Mouse (Mus musculus) forebrain, embryonic 15.5 days (tissue): ENCODE results near the gene Cdkn1b. TPM values are rescaled to one million over a fixed set of nuclear protein-coding genes. Genes with fewer than 3 reads are reported as not detected.

Experiments used
- ATAC-seq: fragments of 200-750 bp; cut with Nextera tagmentation; replicated peaks from 2 replicates; pipeline ENCODE4 v1.8.0; 2017; ENCODE audit warnings: mild to moderate bottlenecking, moderate TSS enrichment, moderate library complexity
- H3K27ac ChIP-seq: fragments of 300-500 bp; sonication (generic); replicated peaks from 2 replicates; pipeline ENCODE4 v1.5.1; 2015; ENCODE audit warnings: mild to moderate bottlenecking, inconsistent platforms
- H3K27me3 ChIP-seq: fragments of 300-500 bp; sonication (generic); 2 replicates; pipeline ENCODE4 v1.6.1; 2015; ENCODE audit warnings: inconsistent platforms
- H3K36me3 ChIP-seq: fragments of 300-500 bp; sonication (generic); 2 replicates; pipeline ENCODE4 v1.6.1; 2015; ENCODE audit warnings: mild to moderate bottlenecking, inconsistent platforms
- H3K4me1 ChIP-seq: fragments of 300-500 bp; sonication (generic); 2 replicates; pipeline ENCODE4 v1.6.1; 2015; ENCODE audit warnings: inconsistent platforms
- H3K4me2 ChIP-seq: fragments of 300-500 bp; sonication (generic); replicated peaks from 2 replicates; pipeline ENCODE4 v1.6.1; 2015; ENCODE audit warnings: mild to moderate bottlenecking, inconsistent platforms
- H3K4me3 ChIP-seq: fragments of 300-500 bp; sonication (generic); 2 replicates; pipeline ENCODE4 v1.5.1; 2015; ENCODE audit warnings: mild to moderate bottlenecking, inconsistent platforms
- H3K9ac ChIP-seq: fragments of 300-500 bp; sonication (generic); replicated peaks from 2 replicates; pipeline ENCODE4 v1.6.1; 2015; ENCODE audit warnings: mild to moderate bottlenecking, inconsistent platforms
- H3K9me3 ChIP-seq: fragments of 300-500 bp; sonication (generic); 2 replicates; pipeline ENCODE4 v1.6.1; 2016; ENCODE audit warnings: inconsistent platforms
- WGBS: fragments of 180-500 bp; shearing (Covaris S2); methylation state at CpG from one replicate; pipeline ENCODE4 v1.1.7; 2015; ENCODE audit warnings: mixed read lengths; 5-methylcytosine and 5-hydroxymethylcytosine counted together
- polyA plus RNA-seq: library from polyadenylated mRNA; unstranded; fragments of >200 nt; fragmentation: Nextera tagmentation; extraction: Ambion mirVana; gene quantifications from 2 replicates; pipeline ENCODE4 v1.2.1, GENCODE M21; 2015

Gene Cdkn1b
- polyA plus RNA-seq, 1 experiment from 2014 or later: 52.4 TPM

- H3K4me2 ChIP-seq: no peak overlapping the region
- H3K9me3 ChIP-seq: no peaks in the 10 kb centered on the region
- no peaks in the 10 kb centered on the region for H3K27me3 ChIP-seq
- no peak overlapping the region for H3K9ac ChIP-seq
- WGBS: 82% methylated on average over 1 of the region's 1 CpGs
- no peaks in the 10 kb centered on the region for H3K36me3 ChIP-seq
- no peak overlapping the region for H3K4me3 ChIP-seq
- no peak overlapping the region for H3K27ac ChIP-seq
- ATAC-seq: no peak
- H3K4me1 ChIP-seq: no peaks in the 10 kb centered on the region
These were observed 14.4 kb upstream of the Cdkn1b start for GRCm38 (mm10) chr6:134905811-134906210.

- H3K9ac ChIP-seq: no peak overlapping the region
These were observed 5.7 kb upstream of the Cdkn1b start for GRCm38 (mm10) chr6:134914523-134914922.

DNA sequence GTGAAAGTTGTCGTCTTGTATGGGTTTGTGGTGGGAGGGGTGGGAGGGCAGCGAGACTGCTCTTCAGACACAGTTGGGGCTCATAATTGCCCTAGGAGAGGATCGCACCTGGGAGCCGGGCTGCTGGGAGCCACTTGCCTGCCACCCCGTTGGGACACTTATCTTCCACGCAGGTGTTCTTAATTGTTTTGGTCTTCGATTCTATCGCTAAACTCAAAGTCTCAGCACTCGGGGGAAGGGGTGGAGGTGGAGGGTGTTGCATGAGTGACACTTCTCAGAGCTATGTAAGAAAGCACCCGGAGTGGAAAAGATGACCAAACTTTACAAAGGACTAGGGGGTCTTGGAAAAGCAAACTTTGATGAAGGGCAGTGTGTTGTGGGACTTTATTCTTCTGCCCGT lies 3.6 kb upstream of the Cdkn1b start:
- peak overlapping the region; percentile 54 for H3K4me2 ChIP-seq
- H3K4me1 ChIP-seq: peaks cover 21% of the 10 kb centered on the region
- H3K9ac ChIP-seq: peak overlapping the region; percentile 26; the same call in 1 of the 2 replicates
- no peak for ATAC-seq
- H3K27me3 ChIP-seq: no peaks in the 10 kb centered on the region
- no peaks in the 10 kb centered on the region for H3K9me3 ChIP-seq
- WGBS: under 1% methylated on average over 11 of the region's 11 CpGs
- peak overlapping the region; percentile 17; the same call in 1 of the 2 replicates for H3K27ac ChIP-seq
- H3K4me3 ChIP-seq: peak overlapping the region; percentile 39
- no peaks in the 10 kb centered on the region for H3K36me3 ChIP-seq

More at GRCm38 (mm10) chr6:134914523-134914922, 5.7 kb upstream of the Cdkn1b start:
- no peaks in the 10 kb centered on the region for H3K36me3 ChIP-seq
- ATAC-seq: no peak
- no peak overlapping the region for H3K4me3 ChIP-seq
- no peak overlapping the region for H3K27ac ChIP-seq
- no peaks in the 10 kb centered on the region for H3K27me3 ChIP-seq
- no peak overlapping the region for H3K4me2 ChIP-seq
- peaks cover 19% of the 10 kb centered on the region for H3K4me1 ChIP-seq
- WGBS: 92% methylated on average over 5 of the region's 5 CpGs
- no peaks in the 10 kb centered on the region for H3K9me3 ChIP-seq

- Histone ChIP-seq H3K4me3 (peak overlapping the region; percentile 39), H3K36me3 (no peaks in the 10 kb centered on the region), H3K9ac (0 out of 2 replicates have a peak overlapping the region, but pooled peaks have one; percentile 26), H3K27me3 (no peaks in the 10 kb centered on the region), H3K4me2 (peak overlapping the region; percentile 54), H3K4me1 (peaks cover 23% of the 10 kb centered on the region), H3K9me3 (no peaks in the 10 kb centered on the region), H3K27ac (peak overlapping the region; percentile 17; the same call in 1 of the 2 replicates)
- 2% methylated on average over 11 of the region's 11 CpGs for WGBS
- ATAC-seq: no peak
These were observed 3.1 kb upstream of the Cdkn1b start for GRCm38 (mm10) chr6:134917087-134917486.

DNA sequence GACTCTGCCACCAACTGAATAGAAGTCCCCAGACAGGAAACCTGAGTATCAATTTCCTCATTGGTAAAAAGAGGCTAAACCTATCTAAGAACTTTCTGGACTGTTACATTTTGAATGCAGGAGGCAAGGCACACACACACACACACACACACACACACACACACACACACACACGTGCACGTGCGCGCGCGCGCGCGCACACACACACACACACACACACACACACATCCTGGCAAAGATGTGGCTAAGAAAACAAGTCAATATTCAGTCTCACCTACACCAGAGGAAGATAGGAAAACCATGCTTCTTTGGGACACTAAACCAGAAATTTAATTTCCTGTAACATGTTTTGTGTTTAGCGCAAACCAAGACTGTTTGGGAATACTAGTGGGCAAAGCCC lies 1.4 kb upstream of the Cdkn1b start:
- Histone ChIP-seq H3K9me3 (no peaks in the 10 kb centered on the region), H3K9ac (no peak overlapping the region), H3K27me3 (no peaks in the 10 kb centered on the region), H3K27ac (no peak overlapping the region), H3K36me3 (no peaks in the 10 kb centered on the region), H3K4me1 (peaks cover 39% of the 10 kb centered on the region), H3K4me2 (no peak overlapping the region), H3K4me3 (no peak overlapping the region)
- 88% methylated on average over 10 of the region's 10 CpGs for WGBS
- no peak for ATAC-seq

- H3K4me2 ChIP-seq: peak overlapping the region; percentile 83
- ATAC-seq: peak; percentile 78
- WGBS: 2% methylated on average over 37 of the region's 37 CpGs
These were observed 551 bp upstream of the Cdkn1b start for GRCm38 (mm10) chr6:134919511-134920189.

GRCm38 (mm10) chr6:134921014-134921694 lies 953 bp downstream of the Cdkn1b start:
- Histone ChIP-seq H3K9me3 (no peaks in the 10 kb centered on the region), H3K27ac (peak overlapping the region; percentile 100), H3K36me3 (no peaks in the 10 kb centered on the region), H3K27me3 (no peaks in the 10 kb centered on the region), H3K4me1 (peaks cover 49% of the 10 kb centered on the region), H3K4me2 (peak overlapping the region; percentile 83), H3K4me3 (peak overlapping the region; percentile 90), H3K9ac (peak overlapping the region; percentile 86)
- no peak for ATAC-seq
- under 1% methylated on average over 32 of the region's 32 CpGs for WGBS

More at GRCm38 (mm10) chr6:134919511-134920189, 551 bp upstream of the Cdkn1b start:
- Histone ChIP-seq H3K36me3 (no peaks in the 10 kb centered on the region), H3K9me3 (no peaks in the 10 kb centered on the region), H3K27ac (peak overlapping the region; percentile 100), H3K4me1 (peaks cover 43% of the 10 kb centered on the region), H3K27me3 (no peaks in the 10 kb centered on the region), H3K9ac (peak overlapping the region; percentile 86), H3K4me3 (peak overlapping the region; percentile 90)

DNA sequence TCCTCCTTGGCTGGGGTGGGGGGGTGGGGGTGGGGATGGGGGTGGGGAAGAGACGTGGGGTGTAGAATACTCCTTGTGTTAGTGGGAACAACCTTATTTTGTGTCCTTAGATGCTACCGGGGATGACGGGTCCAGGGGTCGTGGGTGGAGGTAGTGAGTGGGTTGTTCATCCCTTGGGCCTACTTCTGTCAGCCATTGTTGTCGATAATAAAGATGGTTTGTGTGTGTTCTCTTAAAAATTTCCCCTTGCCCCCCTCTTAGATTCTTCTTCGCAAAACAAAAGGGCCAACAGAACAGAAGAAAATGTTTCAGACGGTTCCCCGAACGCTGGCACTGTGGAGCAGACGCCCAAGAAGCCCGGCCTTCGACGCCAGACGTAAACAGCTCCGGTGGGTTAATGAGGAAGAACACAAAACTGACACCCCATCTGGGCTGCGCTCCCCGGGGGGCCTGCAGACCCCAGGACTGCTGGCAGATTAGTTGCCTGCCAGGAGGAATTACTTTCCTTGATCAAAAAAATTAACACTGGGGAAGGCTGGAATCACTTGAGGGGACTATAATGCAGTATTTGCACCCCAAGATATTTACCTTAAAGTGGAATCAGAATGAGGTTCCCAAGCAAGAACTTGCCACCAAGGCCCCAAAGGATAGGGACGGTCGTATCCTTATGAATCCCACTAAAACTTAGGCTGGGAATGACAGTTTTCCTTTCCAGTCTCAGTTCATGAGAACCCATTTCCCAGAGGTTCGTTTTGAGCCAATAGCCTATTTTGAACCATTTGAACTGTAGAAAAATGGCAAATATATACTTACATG lies 1.7 kb downstream of the Cdkn1b start:
- WGBS: 3% methylated on average over 20 of the region's 20 CpGs

DNA sequence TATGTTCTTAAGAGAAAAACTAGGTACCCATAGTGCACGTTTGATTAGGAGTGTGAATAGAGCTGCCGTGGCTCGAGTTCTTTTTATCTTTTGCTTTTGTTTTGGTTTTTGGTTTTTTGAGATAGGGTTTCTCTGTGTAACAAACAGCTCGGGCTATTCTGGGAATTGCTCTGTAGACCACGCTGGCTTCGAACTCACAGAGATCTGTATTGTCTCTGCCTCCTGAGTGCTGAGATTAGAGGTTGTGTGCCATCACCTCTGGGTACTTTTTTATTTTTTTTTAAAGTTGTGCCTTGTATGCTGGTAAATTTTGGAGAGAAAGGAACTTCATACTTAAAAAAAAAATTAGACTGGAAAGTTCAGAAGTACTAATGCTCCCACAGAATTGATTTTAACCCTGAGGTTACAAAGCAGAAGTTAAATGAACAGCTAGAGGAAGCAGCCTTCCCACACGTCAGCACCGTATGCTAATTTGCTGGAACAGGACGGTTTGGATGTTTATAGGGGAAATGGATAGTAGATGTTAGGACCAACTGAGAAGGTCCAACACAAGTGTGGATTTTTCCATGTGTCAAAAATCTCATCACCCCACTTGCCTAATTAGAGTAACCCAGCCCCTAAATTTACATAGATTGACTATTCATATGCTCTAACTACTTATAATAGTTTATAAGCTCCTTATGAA lies 2.5 kb downstream of the Cdkn1b start:
- peak overlapping the region; percentile 86 for H3K9ac ChIP-seq
- peak overlapping the region; percentile 83 for H3K4me2 ChIP-seq
- H3K27me3 ChIP-seq: no peaks in the 10 kb centered on the region
- H3K4me1 ChIP-seq: peaks cover 48% of the 10 kb centered on the region
- peak overlapping the region; percentile 90 for H3K4me3 ChIP-seq
- no peaks in the 10 kb centered on the region for H3K9me3 ChIP-seq
- 14% methylated on average over 9 of the region's 9 CpGs for WGBS
- ATAC-seq: no peak
- no peaks in the 10 kb centered on the region for H3K36me3 ChIP-seq
- H3K27ac ChIP-seq: peak overlapping the region; percentile 100

More for the DNA sequence above, 1.7 kb downstream of the Cdkn1b start:
- Histone ChIP-seq H3K27me3 (no peaks in the 10 kb centered on the region), H3K36me3 (no peaks in the 10 kb centered on the region), H3K9ac (peak overlapping the region; percentile 86), H3K4me2 (peak overlapping the region; percentile 83), H3K27ac (peak overlapping the region; percentile 100), H3K4me1 (peaks cover 48% of the 10 kb centered on the region), H3K9me3 (no peaks in the 10 kb centered on the region), H3K4me3 (peak overlapping the region; percentile 90)
- ATAC-seq: no peak

DNA sequence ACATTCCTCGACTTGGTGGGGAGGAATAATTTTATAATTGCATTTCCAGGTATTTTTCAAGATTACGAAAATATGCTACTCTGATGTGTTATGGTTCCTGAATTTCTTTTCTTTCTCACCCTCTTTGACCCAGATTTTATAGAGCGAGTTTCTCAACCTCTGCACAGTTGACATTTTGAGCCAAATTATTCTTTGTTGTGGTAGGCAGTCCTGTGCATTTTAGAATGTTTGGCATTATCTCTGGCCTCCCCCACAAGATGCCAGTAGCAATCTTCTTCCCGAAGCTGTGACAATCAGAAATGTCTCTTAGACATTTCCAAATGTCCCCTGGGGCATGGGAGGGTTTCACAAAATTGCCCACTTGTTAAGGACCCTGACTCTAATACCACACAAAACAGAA lies 3.5 kb downstream of the Cdkn1b start:
- ATAC-seq: no peak

GRCm38 (mm10) chr6:134924262-134924661 lies 4.1 kb downstream of the Cdkn1b start:
- Histone ChIP-seq H3K36me3 (no peaks in the 10 kb centered on the region), H3K4me1 (peaks cover 50% of the 10 kb centered on the region), H3K4me3 (peak overlapping the region; percentile 21), H3K27ac (no peak overlapping the region), H3K9ac (peak overlapping the region; percentile 22; the same call in 1 of the 2 replicates), H3K4me2 (peak overlapping the region; percentile 83), H3K27me3 (no peaks in the 10 kb centered on the region), H3K9me3 (no peaks in the 10 kb centered on the region)
- 56% methylated on average over 3 of the region's 3 CpGs for WGBS
- no peak for ATAC-seq

More for the DNA sequence above, 3.5 kb downstream of the Cdkn1b start:
- H3K4me3 ChIP-seq: peak overlapping the region; percentile 90
- H3K27ac ChIP-seq: no peak overlapping the region
- H3K36me3 ChIP-seq: no peaks in the 10 kb centered on the region
- 57% methylated on average over 4 of the region's 4 CpGs for WGBS
- H3K4me1 ChIP-seq: peaks cover 50% of the 10 kb centered on the region
- peak overlapping the region; percentile 38 for H3K9ac ChIP-seq
- H3K9me3 ChIP-seq: no peaks in the 10 kb centered on the region
- peak overlapping the region; percentile 83 for H3K4me2 ChIP-seq
- no peaks in the 10 kb centered on the region for H3K27me3 ChIP-seq
